Mouse (Mus musculus): ENCODE measurements around the gene Nmt1. TPM values are rescaled to one million over a fixed set of nuclear protein-coding genes. Genes with fewer than 3 reads are reported as not detected.

The Nmt1 gene
- polyA plus RNA-seq, 1 experiment from 2014 or later = 51.3 TPM

GRCm38 (mm10) chr11:103010454-103011205 lies 17.4 kb upstream of the Nmt1 start:
- no peak for DNase-seq (ENCODE audit: low spot score, missing footprints)
- Histone ChIP-seq H3K9me3 (ENCODE audit: control insufficient read depth, low read length) (no peaks in the 10 kb centered on the region), H3K27ac (ENCODE audit: low read depth, low read length) (no peak overlapping the region), H3K4me1 (ENCODE audit: control insufficient read depth, insufficient read depth, low read length) (peaks cover 5% of the 10 kb centered on the region), H3K9ac (ENCODE audit: low read length) (no peak overlapping the region), H3K4me3 (ENCODE audit: low read depth, low read length) (no peak overlapping the region), H3K36me3 (ENCODE audit: control insufficient read depth, insufficient read depth, low read length) (peaks cover 4% of the 10 kb centered on the region; the same call in 1 of the 2 replicates), H3K27me3 (ENCODE audit: control insufficient read depth, insufficient read depth, low read length) (no peaks in the 10 kb centered on the region), H3K4me2 (no peak overlapping the region)
- ATAC-seq (ENCODE audit: low FRiP score) = no peak
- 89% methylated on average over 13 of the region's 13 CpGs for WGBS

- peaks cover 10% of the 10 kb centered on the region for H3K4me1 ChIP-seq (ENCODE audit: control insufficient read depth, insufficient read depth, low read length)
- H3K36me3 ChIP-seq (ENCODE audit: control insufficient read depth, insufficient read depth, low read length) = peaks cover 4% of the 10 kb centered on the region; the same call in 1 of the 2 replicates
Observed at GRCm38 (mm10) chr11:103011206-103011497, 16.8 kb upstream of the Nmt1 start.

GRCm38 (mm10) chr11:103015881-103016825 lies 11.8 kb upstream of the Nmt1 start:
- Histone ChIP-seq H3K27ac (ENCODE audit: low read depth, low read length) (peak overlapping the region; percentile 87), H3K27me3 (ENCODE audit: control insufficient read depth, insufficient read depth, low read length) (no peaks in the 10 kb centered on the region), H3K4me1 (ENCODE audit: control insufficient read depth, insufficient read depth, low read length) (peaks cover 10% of the 10 kb centered on the region), H3K36me3 (ENCODE audit: control insufficient read depth, insufficient read depth, low read length) (0 out of 2 replicates have a peak, but pooled peaks cover 4% of the 10 kb centered on the region), H3K9me3 (ENCODE audit: control insufficient read depth, low read length) (no peaks in the 10 kb centered on the region), H3K4me2 (peak overlapping the region; percentile 67), H3K4me3 (ENCODE audit: low read depth, low read length) (peak overlapping the region; percentile 85), H3K9ac (ENCODE audit: low read length) (peak overlapping the region; percentile 86)
- 50% methylated on average over 27 of the region's 27 CpGs for WGBS
- DNase-seq (ENCODE audit: low spot score, missing footprints) (peak; percentile 83), ATAC-seq (ENCODE audit: low FRiP score) (no peak)

More at GRCm38 (mm10) chr11:103011206-103011497, 16.8 kb upstream of the Nmt1 start:
- WGBS = 91% methylated on average over 2 of the region's 2 CpGs
- no peak overlapping the region for H3K27ac ChIP-seq (ENCODE audit: low read depth, low read length)
- no peak overlapping the region for H3K9ac ChIP-seq (ENCODE audit: low read length)
- no peak overlapping the region for H3K4me3 ChIP-seq (ENCODE audit: low read depth, low read length)
- no peaks in the 10 kb centered on the region for H3K27me3 ChIP-seq (ENCODE audit: control insufficient read depth, insufficient read depth, low read length)
- DNase-seq (ENCODE audit: low spot score, missing footprints) (no peak), ATAC-seq (ENCODE audit: low FRiP score) (no peak)
- H3K9me3 ChIP-seq (ENCODE audit: control insufficient read depth, low read length) = no peaks in the 10 kb centered on the region
- no peak overlapping the region for H3K4me2 ChIP-seq

DNA sequence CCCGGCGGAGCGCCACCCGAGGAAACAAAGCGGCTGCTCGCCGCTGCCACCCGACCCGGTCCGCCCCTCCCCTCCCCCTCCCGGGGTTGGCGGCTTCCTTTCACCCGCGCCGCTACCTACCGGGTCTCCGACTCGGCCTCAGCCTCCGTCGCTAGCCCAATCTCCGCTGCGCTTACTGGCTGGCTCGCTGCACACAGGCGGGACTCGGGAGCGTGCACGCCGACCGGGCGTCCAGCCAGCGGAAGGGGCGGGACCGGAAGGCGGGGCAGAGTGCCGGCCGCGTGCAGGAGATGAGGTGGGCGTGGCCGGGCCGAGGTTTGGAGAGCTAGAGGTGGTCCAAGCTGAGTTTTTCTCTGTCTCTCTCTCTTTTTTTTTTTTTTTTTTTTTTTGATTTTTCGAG lies 11.1 kb upstream of the Nmt1 start:
- H3K4me3 ChIP-seq (ENCODE audit: low read depth, low read length) = peak overlapping the region; percentile 85
- H3K9ac ChIP-seq (ENCODE audit: low read length) = peak overlapping the region; percentile 86
- 0 out of 2 replicates have a peak, but pooled peaks cover 4% of the 10 kb centered on the region for H3K36me3 ChIP-seq (ENCODE audit: control insufficient read depth, insufficient read depth, low read length)
- no peaks in the 10 kb centered on the region for H3K9me3 ChIP-seq (ENCODE audit: control insufficient read depth, low read length)
- H3K4me1 ChIP-seq (ENCODE audit: control insufficient read depth, insufficient read depth, low read length) = peaks cover 10% of the 10 kb centered on the region
- peak overlapping the region; percentile 67 for H3K4me2 ChIP-seq
- DNase-seq (ENCODE audit: low spot score, missing footprints) = peak; percentile 99
- H3K27me3 ChIP-seq (ENCODE audit: control insufficient read depth, insufficient read depth, low read length) = no peaks in the 10 kb centered on the region
- under 1% methylated on average over 38 of the region's 41 CpGs for WGBS
- ATAC-seq (ENCODE audit: low FRiP score) = peak; percentile 99
- peak overlapping the region; percentile 87 for H3K27ac ChIP-seq (ENCODE audit: low read depth, low read length)

DNA sequence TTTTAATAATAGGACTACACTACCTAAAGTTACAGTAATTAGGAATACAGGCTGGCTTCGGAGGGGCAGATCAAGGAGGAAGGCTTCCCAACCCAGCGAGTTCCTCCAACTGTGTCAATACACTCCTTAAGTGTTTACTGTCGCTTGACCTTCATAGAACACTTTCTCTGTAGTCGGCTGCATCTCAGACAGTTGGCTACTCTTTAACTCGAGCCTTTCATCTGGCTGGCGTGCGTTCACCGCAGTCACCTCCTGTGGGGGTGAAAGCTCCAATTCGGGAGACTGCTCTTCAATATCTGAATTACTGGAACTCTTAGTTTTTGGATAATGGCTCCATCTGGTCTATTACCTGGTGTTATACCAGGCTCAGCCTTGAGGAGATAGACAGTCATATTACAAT lies 10.3 kb upstream of the Nmt1 start:
- no peaks in the 10 kb centered on the region for H3K27me3 ChIP-seq (ENCODE audit: control insufficient read depth, insufficient read depth, low read length)
- DNase-seq (ENCODE audit: low spot score, missing footprints) = peak; percentile 81
- no peak overlapping the region for H3K4me2 ChIP-seq
- no peak for ATAC-seq (ENCODE audit: low FRiP score)
- WGBS = 73% methylated on average over 9 of the region's 9 CpGs
- no peak overlapping the region for H3K4me3 ChIP-seq (ENCODE audit: low read depth, low read length)
- H3K27ac ChIP-seq (ENCODE audit: low read depth, low read length) = no peak overlapping the region
- H3K9me3 ChIP-seq (ENCODE audit: control insufficient read depth, low read length) = no peaks in the 10 kb centered on the region
- H3K4me1 ChIP-seq (ENCODE audit: control insufficient read depth, insufficient read depth, low read length) = peaks cover 10% of the 10 kb centered on the region
- H3K36me3 ChIP-seq (ENCODE audit: control insufficient read depth, insufficient read depth, low read length) = 0 out of 2 replicates have a peak, but pooled peaks cover 4% of the 10 kb centered on the region
- H3K9ac ChIP-seq (ENCODE audit: low read length) = no peak overlapping the region

DNA sequence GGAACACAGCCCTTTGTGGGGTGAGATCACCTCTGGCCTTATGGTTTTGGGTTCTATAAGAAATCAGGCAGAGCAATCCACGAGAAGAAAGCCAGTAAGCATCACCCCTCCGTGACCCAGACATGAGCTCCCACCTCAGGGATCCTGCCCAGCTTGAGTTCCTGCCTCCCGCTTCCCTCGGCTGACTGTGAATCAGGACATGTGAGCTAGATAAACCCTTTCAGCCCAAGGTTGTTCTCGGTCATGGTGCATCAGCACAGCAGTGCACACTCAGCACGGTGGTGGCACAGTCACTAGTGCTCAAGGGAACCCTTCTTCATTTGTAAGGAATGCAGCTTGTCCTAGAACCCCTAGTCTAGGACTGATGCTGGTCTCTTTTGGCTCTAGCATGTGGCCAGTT lies 9.1 kb upstream of the Nmt1 start:
- Histone ChIP-seq H3K27me3 (ENCODE audit: control insufficient read depth, insufficient read depth, low read length) (no peaks in the 10 kb centered on the region), H3K4me3 (ENCODE audit: low read depth, low read length) (no peak overlapping the region), H3K4me1 (ENCODE audit: control insufficient read depth, insufficient read depth, low read length) (peaks cover 10% of the 10 kb centered on the region), H3K4me2 (no peak overlapping the region), H3K36me3 (ENCODE audit: control insufficient read depth, insufficient read depth, low read length) (0 out of 2 replicates have a peak, but pooled peaks cover 4% of the 10 kb centered on the region), H3K9ac (ENCODE audit: low read length) (no peak overlapping the region), H3K27ac (ENCODE audit: low read depth, low read length) (no peak overlapping the region), H3K9me3 (ENCODE audit: control insufficient read depth, low read length) (no peaks in the 10 kb centered on the region)
- ATAC-seq (ENCODE audit: low FRiP score) = no peak
- DNase-seq (ENCODE audit: low spot score, missing footprints) = no peak
- 86% methylated on average over 6 of the region's 6 CpGs for WGBS

DNA sequence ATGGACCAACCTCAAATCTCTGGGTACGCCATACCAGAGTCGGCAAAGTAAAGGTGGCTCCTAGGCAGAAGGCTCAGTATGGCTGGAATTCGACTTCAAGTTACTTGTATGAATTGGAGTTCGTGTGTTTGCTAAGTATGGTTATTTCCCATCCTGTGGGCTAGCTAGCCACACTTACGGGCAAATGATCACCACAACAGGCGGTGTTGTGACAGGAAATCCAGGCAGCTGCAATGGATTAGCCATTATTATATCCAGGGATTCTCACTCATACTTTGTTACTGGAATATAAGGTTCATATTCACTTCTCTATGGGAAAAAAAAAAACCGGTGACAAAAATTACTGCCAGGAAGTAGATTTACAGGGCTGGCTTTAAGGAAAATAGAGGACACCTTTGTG lies 8.7 kb upstream of the Nmt1 start:
- Histone ChIP-seq H3K4me1 (ENCODE audit: control insufficient read depth, insufficient read depth, low read length) (peaks cover 10% of the 10 kb centered on the region), H3K27me3 (ENCODE audit: control insufficient read depth, insufficient read depth, low read length) (no peaks in the 10 kb centered on the region), H3K27ac (ENCODE audit: low read depth, low read length) (no peak overlapping the region), H3K9ac (ENCODE audit: low read length) (no peak overlapping the region), H3K4me2 (no peak overlapping the region), H3K9me3 (ENCODE audit: control insufficient read depth, low read length) (no peaks in the 10 kb centered on the region), H3K36me3 (ENCODE audit: control insufficient read depth, insufficient read depth, low read length) (0 out of 2 replicates have a peak, but pooled peaks cover 4% of the 10 kb centered on the region), H3K4me3 (ENCODE audit: low read depth, low read length) (no peak overlapping the region)
- 92% methylated on average over 7 of the region's 7 CpGs for WGBS
- DNase-seq (ENCODE audit: low spot score, missing footprints) (no peak), ATAC-seq (ENCODE audit: low FRiP score) (no peak)

DNA sequence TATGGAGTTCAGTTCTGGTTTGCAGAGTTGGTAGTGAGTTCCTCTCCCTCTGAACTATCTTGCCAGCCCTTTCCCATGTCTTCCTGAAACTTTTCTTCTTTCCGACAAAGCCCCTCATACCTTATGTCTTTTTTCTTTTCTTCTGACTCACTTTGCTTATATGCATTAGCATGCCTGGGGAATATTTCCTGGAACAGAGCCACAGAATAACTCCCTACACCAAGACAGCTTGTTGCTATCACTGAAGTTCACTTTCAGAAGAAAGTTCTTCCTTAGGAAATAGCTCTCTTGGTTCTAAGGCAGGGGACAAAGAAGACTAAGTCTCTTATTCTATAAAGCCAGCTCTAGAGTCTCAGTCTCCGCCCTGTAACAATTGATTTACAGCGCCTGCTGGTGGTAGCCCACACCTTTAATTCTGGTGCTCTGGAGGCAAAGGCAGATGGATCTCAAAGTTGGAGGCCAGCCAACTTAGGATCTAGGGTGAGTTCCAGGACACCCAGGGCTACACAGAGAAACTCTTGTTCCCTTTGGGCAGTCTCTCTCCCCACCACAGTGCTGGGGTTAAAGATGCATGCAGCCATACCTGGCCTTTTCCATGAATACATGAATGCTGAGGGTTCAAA lies 7.2 kb upstream of the Nmt1 start:
- Histone ChIP-seq H3K4me3 (ENCODE audit: low read depth, low read length) (no peak overlapping the region), H3K9me3 (ENCODE audit: control insufficient read depth, low read length) (no peaks in the 10 kb centered on the region), H3K4me2 (no peak overlapping the region), H3K9ac (ENCODE audit: low read length) (no peak overlapping the region), H3K36me3 (ENCODE audit: control insufficient read depth, insufficient read depth, low read length) (no peaks in the 10 kb centered on the region), H3K27me3 (ENCODE audit: control insufficient read depth, insufficient read depth, low read length) (no peaks in the 10 kb centered on the region), H3K4me1 (ENCODE audit: control insufficient read depth, insufficient read depth, low read length) (peaks cover 3% of the 10 kb centered on the region), H3K27ac (ENCODE audit: low read depth, low read length) (no peak overlapping the region)
- WGBS = 70% methylated on average over 3 of the region's 3 CpGs
- DNase-seq (ENCODE audit: low spot score, missing footprints) (no peak), ATAC-seq (ENCODE audit: low FRiP score) (no peak)
